Mouse (Mus musculus) midbrain, embryonic 15.5 days (tissue): ENCODE data around the gene Sap30bp. TPM values are rescaled to one million over a fixed set of nuclear protein-coding genes. Genes with fewer than 3 reads are reported as not detected.

Experiments
- ATAC-seq: fragments of 200-750 bp; cut with Nextera tagmentation; replicated peaks from 2 replicates; pipeline ENCODE4 v1.8.0; 2017; ENCODE audit warnings: moderate TSS enrichment
- H3K27ac ChIP-seq: fragments of 300-500 bp; sonication (generic); 2 replicates; pipeline ENCODE4 v1.5.1; 2015; ENCODE audit warnings: mild to moderate bottlenecking, inconsistent platforms
- H3K27me3 ChIP-seq: fragments of 300-500 bp; sonication (generic); replicated peaks from 2 replicates; pipeline ENCODE4 v1.6.1; 2015; ENCODE audit warnings: inconsistent platforms
- H3K36me3 ChIP-seq: fragments of 300-500 bp; sonication (generic); replicated peaks from 2 replicates; pipeline ENCODE4 v1.6.1; 2015; ENCODE audit warnings: inconsistent platforms
- H3K4me1 ChIP-seq: fragments of 300-500 bp; sonication (generic); 2 replicates; pipeline ENCODE4 v1.6.1; 2015; ENCODE audit warnings: inconsistent platforms
- H3K4me2 ChIP-seq: fragments of 300-500 bp; sonication (generic); 2 replicates; pipeline ENCODE4 v1.6.1; 2015; ENCODE audit warnings: inconsistent platforms, mild to moderate bottlenecking, moderate library complexity
- H3K4me3 ChIP-seq: fragments of 300-500 bp; sonication (generic); 2 replicates; pipeline ENCODE4 v1.5.1; 2015; ENCODE audit warnings: mild to moderate bottlenecking, inconsistent platforms
- H3K9ac ChIP-seq: fragments of 300-500 bp; sonication (generic); 2 replicates; pipeline ENCODE4 v1.6.1; 2015; ENCODE audit warnings: mild to moderate bottlenecking, inconsistent platforms
- H3K9me3 ChIP-seq: fragments of 300-500 bp; sonication (generic); 2 replicates; pipeline ENCODE4 v1.6.1; 2016; ENCODE audit warnings: inconsistent platforms
- WGBS: fragments of 180-500 bp; shearing (Covaris S2); methylation state at CpG from one replicate; pipeline ENCODE4 v1.1.7; 2015; ENCODE audit warnings: mixed read lengths; 5-methylcytosine and 5-hydroxymethylcytosine counted together
- polyA plus RNA-seq: library from polyadenylated mRNA; unstranded; fragments of >200 nt; fragmentation: Nextera tagmentation; extraction: Ambion mirVana; gene quantifications from 2 replicates; pipeline ENCODE4 v1.2.1, GENCODE M21; 2015

Gene Sap30bp
- polyA plus RNA-seq, 1 experiment from 2014 or later = 53.1 TPM

DNA sequence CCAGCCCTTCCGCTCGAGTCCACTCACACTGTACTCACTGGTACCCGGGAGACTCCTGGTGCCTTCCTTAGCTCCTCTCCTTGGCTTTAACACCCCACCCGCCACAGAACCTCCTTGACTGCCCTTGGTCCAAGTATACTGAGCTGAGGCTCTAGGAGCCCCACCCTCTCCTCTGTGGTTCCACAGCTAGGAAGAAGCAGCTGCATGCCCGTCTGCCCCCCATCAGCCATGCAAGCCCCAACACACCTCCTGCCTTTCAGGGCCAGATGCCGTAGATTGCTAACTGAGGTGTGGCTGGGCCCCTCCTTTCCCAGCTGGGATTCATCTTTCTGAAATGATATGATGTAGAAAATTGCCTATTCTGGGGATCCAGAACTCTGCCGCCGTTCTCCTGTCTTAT, 12.2 kb downstream of the Sap30bp start:
- Histone ChIP-seq H3K4me1 (no peaks in the 10 kb centered on the region), H3K36me3 (peaks cover 10% of the 10 kb centered on the region), H3K4me3 (no peak overlapping the region), H3K9me3 (no peaks in the 10 kb centered on the region), H3K9ac (no peak overlapping the region), H3K27ac (no peak overlapping the region), H3K4me2 (no peak overlapping the region), H3K27me3 (no peaks in the 10 kb centered on the region)
- ATAC-seq = no peak
- WGBS = 94% methylated on average over 8 of the region's 8 CpGs

DNA sequence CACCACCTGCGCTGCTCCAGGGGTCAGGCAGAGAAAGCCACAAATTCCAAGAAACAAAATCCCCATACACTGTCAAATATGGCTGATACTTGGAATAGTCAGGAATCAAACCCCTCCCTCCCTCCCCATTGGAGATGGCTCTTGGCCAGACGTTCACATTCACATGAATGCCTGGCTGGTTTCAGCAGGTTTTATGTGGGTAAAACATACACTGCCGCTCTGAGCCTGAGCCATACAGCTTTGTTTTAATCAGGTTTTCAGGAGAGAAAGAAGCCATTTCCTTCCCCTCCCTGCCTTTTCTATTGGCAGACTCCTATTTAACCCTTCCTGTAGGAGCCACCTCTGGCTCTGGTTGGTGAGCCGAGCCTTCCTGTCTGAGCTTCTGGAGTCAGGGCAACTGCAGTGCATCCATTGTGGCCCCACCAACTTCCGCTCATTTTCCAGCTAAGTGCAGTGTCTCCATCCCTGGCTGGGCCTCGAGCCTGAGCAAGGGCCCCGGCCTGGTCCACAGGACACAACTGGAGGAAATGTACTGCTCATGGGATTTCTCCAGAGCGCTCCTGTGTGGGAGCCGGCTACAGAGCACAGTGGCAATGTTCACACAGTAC, 13.2 kb downstream of the Sap30bp start:
- ATAC-seq = no peak
- H3K9me3 ChIP-seq = no peaks in the 10 kb centered on the region
- WGBS = 90% methylated on average over 9 of the region's 9 CpGs
- H3K4me1 ChIP-seq = no peaks in the 10 kb centered on the region
- H3K36me3 ChIP-seq = peaks cover 10% of the 10 kb centered on the region
- H3K9ac ChIP-seq = no peak overlapping the region
- no peak overlapping the region for H3K4me2 ChIP-seq
- no peak overlapping the region for H3K4me3 ChIP-seq
- H3K27me3 ChIP-seq = no peaks in the 10 kb centered on the region
- H3K27ac ChIP-seq = no peak overlapping the region

DNA sequence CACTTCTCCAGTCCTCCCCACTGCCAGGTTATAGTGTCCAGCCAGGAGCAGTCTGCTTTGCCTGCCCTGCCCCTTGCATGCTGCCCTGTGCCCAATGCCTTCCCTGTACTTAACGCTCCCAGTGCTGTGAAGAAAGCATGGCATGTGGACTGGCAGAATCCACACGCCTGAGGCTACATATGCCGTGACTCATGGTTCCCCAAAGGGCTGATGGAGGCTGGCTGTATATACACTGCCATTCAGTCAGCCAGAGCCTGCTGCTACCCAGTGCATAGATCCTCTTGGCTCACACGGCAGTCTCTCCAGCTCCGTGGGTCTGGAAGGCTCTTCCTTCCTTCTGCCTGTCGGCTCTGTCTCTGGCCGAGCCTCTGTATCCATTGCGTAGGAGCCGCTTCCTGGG, 15.2 kb downstream of the Sap30bp start:
- Histone ChIP-seq H3K4me3 (no peak overlapping the region), H3K27me3 (no peaks in the 10 kb centered on the region), H3K36me3 (peaks cover 27% of the 10 kb centered on the region), H3K4me2 (no peak overlapping the region), H3K9ac (no peak overlapping the region), H3K9me3 (no peaks in the 10 kb centered on the region), H3K4me1 (no peaks in the 10 kb centered on the region), H3K27ac (no peak overlapping the region)
- 93% methylated on average over 9 of the region's 9 CpGs for WGBS
- ATAC-seq = no peak

DNA sequence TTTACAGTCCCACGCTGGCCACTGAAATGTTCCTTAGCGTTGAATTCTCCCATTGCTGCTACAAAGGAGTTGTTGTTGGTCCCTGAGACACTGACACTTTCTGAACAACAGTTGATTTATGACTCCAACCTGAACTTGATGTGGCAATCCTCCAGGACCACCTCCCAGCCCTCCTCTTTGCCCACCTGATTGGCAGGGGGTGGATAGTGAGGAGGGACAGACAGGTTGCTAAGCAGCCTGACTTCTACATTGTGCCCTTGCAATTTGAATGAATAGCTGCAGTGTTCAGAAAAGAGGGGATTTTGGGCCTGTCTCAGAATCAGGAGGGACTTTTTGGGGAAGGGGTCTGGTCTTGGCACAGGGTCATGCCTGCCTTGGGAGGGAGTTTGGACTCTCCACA, 17.6 kb downstream of the Sap30bp start:
- Histone ChIP-seq H3K27ac (no peak overlapping the region), H3K9ac (no peak overlapping the region), H3K36me3 (peaks cover 32% of the 10 kb centered on the region), H3K9me3 (no peaks in the 10 kb centered on the region), H3K4me3 (no peak overlapping the region), H3K4me2 (no peak overlapping the region), H3K27me3 (no peaks in the 10 kb centered on the region), H3K4me1 (no peaks in the 10 kb centered on the region)
- ATAC-seq = no peak
- 90% methylated on average over 2 of the region's 2 CpGs for WGBS

DNA sequence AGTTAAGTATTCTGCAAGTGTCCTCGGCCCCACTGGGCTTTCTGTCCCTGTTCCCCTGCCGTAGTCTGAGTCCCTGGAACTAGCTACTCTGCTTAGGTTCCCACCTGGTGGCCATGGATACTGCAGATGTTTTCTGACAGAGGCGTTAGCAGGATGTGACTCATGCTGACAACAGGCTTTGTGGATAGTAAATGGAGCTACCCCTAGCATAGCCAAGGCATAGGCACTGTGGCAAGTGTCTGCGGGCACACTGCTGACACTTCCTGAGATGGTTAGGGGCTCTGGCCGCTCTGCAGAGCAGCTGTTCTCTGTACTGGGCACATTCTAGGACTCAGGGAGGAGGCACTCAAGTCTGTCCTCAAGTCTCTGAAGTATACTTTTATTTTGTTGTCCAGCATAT, 21.6 kb downstream of the Sap30bp start:
- no peak overlapping the region for H3K27ac ChIP-seq

DNA sequence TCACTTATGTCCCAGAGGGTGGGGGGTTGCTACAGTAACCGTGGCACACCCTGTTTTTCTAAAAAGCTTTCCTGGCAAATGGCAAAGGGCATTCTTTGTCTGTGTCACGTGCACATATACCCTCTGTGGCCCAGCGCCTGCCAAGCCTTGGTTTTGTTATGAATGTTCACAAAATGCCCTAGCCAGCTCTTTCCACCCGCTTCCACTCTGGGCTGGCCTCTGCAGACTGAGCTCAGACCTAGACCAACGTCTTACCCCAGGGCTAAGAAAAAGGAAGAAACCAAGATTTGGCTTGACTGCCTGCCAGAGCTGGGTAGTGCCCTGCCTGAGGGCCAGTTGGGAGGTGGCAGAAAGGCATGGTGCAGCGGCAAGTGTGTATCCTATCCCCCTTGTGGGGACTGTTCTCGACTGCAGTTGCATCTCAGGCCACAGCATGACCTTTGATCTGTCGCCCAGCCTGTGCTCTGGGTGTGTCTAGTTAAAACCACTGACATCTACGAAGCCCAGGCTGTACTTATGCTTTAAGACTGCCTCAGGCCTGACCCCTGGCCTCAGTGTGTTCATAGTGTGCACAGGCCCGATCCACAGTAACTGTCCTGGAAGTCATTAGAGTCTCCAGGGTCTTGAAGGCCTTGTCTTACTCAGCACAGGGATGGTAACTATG, 22.2 kb downstream of the Sap30bp start:
- 69% methylated on average over 10 of the region's 10 CpGs for WGBS
- Histone ChIP-seq H3K4me1 (peaks cover 3% of the 10 kb centered on the region; the same call in 1 of the 2 replicates), H3K27ac (no peak overlapping the region; the same call in 1 of the 2 replicates), H3K4me2 (no peak overlapping the region), H3K9me3 (no peaks in the 10 kb centered on the region), H3K27me3 (no peaks in the 10 kb centered on the region), H3K4me3 (no peak overlapping the region), H3K36me3 (peaks cover 35% of the 10 kb centered on the region), H3K9ac (no peak overlapping the region)
- no peak for ATAC-seq

More for the DNA sequence above, 21.6 kb downstream of the Sap30bp start:
- 83% methylated on average over 5 of the region's 5 CpGs for WGBS
- H3K4me2 ChIP-seq = no peak overlapping the region
- no peaks in the 10 kb centered on the region for H3K27me3 ChIP-seq
- no peaks in the 10 kb centered on the region for H3K9me3 ChIP-seq
- no peak overlapping the region for H3K9ac ChIP-seq
- peaks cover 3% of the 10 kb centered on the region; the same call in 1 of the 2 replicates for H3K4me1 ChIP-seq
- no peak for ATAC-seq
- no peak overlapping the region for H3K4me3 ChIP-seq
- H3K36me3 ChIP-seq = peaks cover 31% of the 10 kb centered on the region

DNA sequence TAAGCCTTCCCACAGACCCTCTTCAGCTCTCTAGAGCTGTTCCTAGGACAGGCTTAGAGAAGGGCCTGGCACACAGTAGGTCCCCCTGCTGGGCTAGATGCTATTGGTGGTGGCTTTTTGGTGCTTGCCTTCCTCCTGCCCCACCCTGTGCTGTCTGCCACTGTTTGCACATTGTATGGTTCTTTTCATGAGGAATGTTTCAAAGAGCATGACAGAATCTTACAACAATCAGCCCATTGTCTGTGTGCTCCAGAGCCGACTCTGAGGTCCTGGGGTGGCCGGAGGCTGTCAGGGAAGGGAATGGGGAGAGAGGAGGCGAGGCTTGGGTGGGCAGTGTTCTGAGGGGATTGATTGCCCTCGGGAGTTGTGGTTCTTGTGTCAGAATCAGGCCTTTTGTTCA, 23.4 kb downstream of the Sap30bp start:
- no peaks in the 10 kb centered on the region for H3K9me3 ChIP-seq
- no peak overlapping the region for H3K4me3 ChIP-seq
- WGBS = 10% methylated on average over 4 of the region's 4 CpGs
- no peaks in the 10 kb centered on the region for H3K27me3 ChIP-seq
- peaks cover 3% of the 10 kb centered on the region; the same call in 1 of the 2 replicates for H3K4me1 ChIP-seq
- ATAC-seq = no peak
- H3K9ac ChIP-seq = no peak overlapping the region
- H3K27ac ChIP-seq = no peak overlapping the region
- no peak overlapping the region for H3K4me2 ChIP-seq
- peaks cover 46% of the 10 kb centered on the region for H3K36me3 ChIP-seq

DNA sequence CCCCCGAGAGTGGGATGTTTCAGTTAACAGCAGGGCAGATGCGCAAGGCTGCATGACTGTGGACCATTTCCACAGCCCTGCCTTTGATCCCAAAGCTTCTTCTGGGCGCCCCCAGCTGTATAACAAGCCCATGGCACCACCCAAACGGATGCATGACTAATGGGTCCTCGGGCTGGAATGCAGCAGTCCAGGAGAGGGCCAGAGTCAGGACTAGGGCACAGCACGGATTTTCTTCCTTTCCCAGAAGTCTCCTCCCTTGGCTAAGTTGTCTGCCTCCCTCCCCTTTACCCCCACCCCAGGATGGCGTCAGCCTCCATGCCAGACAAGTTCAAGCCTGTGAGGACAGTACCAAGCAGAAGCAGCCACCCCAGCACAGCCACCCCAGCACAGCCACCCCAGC, 24.9 kb downstream of the Sap30bp start:
- H3K36me3 ChIP-seq = peaks cover 47% of the 10 kb centered on the region

DNA sequence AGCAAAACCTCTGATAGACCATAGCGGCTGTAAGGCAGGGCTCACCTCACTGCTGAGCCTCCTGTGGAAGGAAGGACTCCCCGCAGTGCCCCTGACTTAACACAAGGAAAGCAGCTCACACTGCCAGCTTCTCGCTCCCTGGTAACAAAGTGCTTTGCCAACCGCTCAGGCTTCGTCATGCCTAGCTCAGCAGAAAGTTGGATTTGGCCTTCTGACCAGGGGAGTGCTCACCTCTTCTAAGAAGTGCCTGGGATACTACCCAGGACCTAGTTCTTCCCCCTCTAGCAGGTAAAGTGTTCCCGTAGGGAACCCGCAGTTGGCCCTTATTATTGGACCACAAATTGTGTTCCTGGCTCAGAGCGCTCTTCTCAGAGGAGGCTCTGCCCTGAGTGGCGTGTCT, 25.9 kb downstream of the Sap30bp start:
- Histone ChIP-seq H3K4me1 (peaks cover 3% of the 10 kb centered on the region; the same call in 1 of the 2 replicates), H3K27ac (no peak overlapping the region), H3K36me3 (peaks cover 47% of the 10 kb centered on the region), H3K9ac (no peak overlapping the region), H3K27me3 (no peaks in the 10 kb centered on the region), H3K9me3 (no peaks in the 10 kb centered on the region), H3K4me2 (no peak overlapping the region), H3K4me3 (no peak overlapping the region)
- WGBS = 98% methylated on average over 9 of the region's 9 CpGs
- ATAC-seq = no peak

More for the DNA sequence above, 24.9 kb downstream of the Sap30bp start:
- 77% methylated on average over 7 of the region's 7 CpGs for WGBS
- Histone ChIP-seq H3K4me1 (peaks cover 3% of the 10 kb centered on the region; the same call in 1 of the 2 replicates), H3K27me3 (no peaks in the 10 kb centered on the region), H3K4me2 (no peak overlapping the region), H3K9me3 (no peaks in the 10 kb centered on the region), H3K4me3 (no peak overlapping the region), H3K9ac (no peak overlapping the region), H3K27ac (no peak overlapping the region)
- ATAC-seq = no peak

DNA sequence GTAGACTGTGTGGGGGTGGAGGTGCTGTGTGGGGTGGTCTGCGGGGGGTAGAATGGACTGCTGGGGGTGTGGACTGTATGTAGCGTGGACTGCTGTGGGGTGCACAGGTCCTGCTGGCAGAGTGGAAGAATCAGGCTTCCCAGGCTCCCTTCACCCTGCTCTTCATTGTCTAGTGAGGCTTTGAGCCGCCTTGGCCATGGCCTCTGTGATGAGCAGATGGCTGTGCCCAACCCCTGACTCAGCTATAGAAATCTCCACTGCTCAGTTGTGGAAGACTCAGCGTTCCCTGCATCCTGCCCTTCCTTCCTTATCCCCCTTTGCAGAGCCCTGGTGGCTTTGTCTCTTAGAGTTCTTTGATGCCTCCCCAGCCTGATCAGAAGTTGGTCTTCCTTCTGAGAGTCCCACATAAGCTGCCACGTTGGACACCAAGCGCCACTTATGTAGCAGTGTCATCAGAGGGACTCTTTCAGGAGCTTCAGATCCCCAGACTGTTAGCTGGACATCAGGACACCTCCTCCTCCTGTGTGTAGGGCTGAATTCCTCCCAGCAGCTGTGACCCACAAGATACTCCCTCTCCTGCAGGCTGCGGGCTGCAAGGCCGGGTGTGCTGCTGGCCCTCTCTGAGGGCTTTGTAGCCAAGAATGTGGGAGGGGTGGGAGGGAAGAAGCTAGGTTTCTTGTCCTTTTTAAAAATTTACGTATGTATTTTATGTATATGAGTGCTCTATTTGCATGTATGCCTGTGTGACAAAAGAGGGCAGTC, 29.8 kb downstream of the Sap30bp start:
- Histone ChIP-seq H3K4me3 (no peak overlapping the region), H3K27me3 (no peaks in the 10 kb centered on the region), H3K9me3 (no peaks in the 10 kb centered on the region), H3K4me1 (no peaks in the 10 kb centered on the region), H3K36me3 (peaks cover 75% of the 10 kb centered on the region), H3K9ac (no peak overlapping the region), H3K27ac (no peak overlapping the region), H3K4me2 (no peak overlapping the region)
- ATAC-seq = no peak
- WGBS = 90% methylated on average over 9 of the region's 9 CpGs

DNA sequence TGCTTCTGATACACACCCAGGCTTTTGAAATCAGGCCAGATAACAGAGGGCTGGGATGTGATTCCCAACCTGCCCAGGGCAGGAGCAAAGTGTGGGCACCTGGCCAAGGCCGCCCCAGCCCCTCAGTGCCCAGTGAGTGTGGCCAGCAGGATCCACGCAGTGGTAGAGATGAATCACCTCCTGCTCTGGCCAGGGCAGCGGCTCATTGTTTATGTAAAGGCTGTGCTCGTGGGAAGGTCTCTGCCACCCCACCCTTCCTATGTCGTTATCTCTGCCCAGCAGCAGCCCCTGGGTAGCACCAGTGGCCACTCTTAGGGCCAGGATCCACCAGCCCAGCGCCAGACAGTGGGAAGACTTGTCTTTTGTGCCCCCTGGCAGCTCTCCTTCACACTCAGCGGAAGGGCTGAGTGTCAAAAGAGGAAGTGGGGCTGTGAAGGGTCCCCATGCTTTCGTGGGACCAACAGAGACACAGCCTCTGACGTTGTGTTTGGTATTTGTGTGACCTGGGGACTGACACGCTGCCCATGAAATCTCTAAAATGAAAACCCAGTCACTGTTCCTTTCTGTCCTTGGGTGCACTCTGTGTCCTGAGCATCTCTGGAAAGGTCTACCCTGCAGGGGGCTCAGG, 32.0 kb downstream of the Sap30bp start:
- no peak for ATAC-seq
- Histone ChIP-seq H3K36me3 (peaks cover 68% of the 10 kb centered on the region), H3K4me1 (no peaks in the 10 kb centered on the region), H3K27me3 (no peaks in the 10 kb centered on the region), H3K9ac (no peak overlapping the region), H3K27ac (no peak overlapping the region), H3K4me3 (no peak overlapping the region), H3K4me2 (no peak overlapping the region), H3K9me3 (no peaks in the 10 kb centered on the region)
- WGBS = 92% methylated on average over 10 of the region's 10 CpGs

DNA sequence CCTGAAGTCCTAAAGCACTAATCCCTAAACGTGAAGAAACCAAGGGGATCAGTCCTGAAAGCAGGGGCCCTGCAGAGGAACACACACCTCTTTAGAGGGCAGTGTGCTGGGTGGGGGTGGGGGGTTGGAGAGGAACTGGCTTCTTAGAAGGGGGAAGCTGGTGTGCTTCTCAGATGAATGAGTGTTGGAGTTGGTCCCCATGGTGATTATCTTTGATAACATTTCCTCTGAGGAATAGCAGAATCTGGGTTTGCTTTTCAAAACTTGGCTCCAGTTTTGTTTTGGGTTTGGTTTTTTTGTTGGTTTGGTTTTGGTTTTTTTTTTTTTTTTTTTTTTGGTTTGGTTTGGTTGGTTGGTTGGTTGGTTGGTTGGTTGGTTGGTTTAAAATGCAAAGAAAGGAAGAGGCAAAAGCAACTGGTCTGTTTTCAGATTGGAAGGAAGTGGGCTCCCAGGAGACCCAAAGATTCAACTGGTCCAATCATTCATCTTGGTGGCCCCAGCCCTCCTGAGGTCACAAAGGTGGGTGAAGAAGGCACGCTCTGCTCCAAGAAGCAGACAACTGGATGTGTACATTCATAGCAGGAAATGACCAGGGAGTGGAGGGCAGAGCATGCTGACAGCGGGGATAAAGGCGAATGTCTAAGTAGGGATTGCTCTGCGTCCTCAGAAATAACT, 35.8 kb downstream of the Sap30bp start:
- Histone ChIP-seq H3K4me1 (no peaks in the 10 kb centered on the region), H3K9me3 (no peaks in the 10 kb centered on the region), H3K4me3 (no peak overlapping the region), H3K9ac (no peak overlapping the region), H3K27ac (no peak overlapping the region), H3K4me2 (no peak overlapping the region), H3K27me3 (peaks cover 8% of the 10 kb centered on the region), H3K36me3 (peaks cover 33% of the 10 kb centered on the region)
- ATAC-seq = no peak
- 62% methylated on average over 5 of the region's 5 CpGs for WGBS
